Mouse (Mus musculus) liver, postnatal 0 days (tissue): ENCODE measurements around the gene Ifit3b. TPM values are rescaled to one million over a fixed set of nuclear protein-coding genes. Genes with fewer than 3 reads are reported as not detected.

Experiments
- ATAC-seq: fragments of 200-750 bp; cut with Nextera tagmentation; 2 replicates; pipeline ENCODE4 v1.8.0; 2017; ENCODE audit warnings: mild to moderate bottlenecking, moderate library complexity
- DNase-seq: peaks from one replicate; pipeline ENCODE4 v3.0.0-alpha.2; 2016
- H3K27ac ChIP-seq: fragments of 300-500 bp; sonication (generic); 2 replicates; pipeline ENCODE4 v1.5.1; 2014; ENCODE audit warnings: antibody characterized with exemption, moderate library complexity, mild to moderate bottlenecking, low read depth
- H3K27me3 ChIP-seq: fragments of 300-500 bp; sonication (generic); 2 replicates; pipeline ENCODE4 v1.6.1; 2014; ENCODE audit warnings: low read length, control low read depth, mixed read lengths; ENCODE audit not compliant: insufficient read depth
- H3K36me3 ChIP-seq: fragments of 300-500 bp; sonication (generic); replicated peaks from 2 replicates; pipeline ENCODE4 v1.6.1; 2014; ENCODE audit warnings: mild to moderate bottlenecking, control low read depth, low read length, moderate library complexity, mixed read lengths; ENCODE audit not compliant: insufficient read depth
- H3K4me1 ChIP-seq: fragments of 300-500 bp; sonication (generic); 2 replicates; pipeline ENCODE4 v1.6.1; 2014; ENCODE audit warnings: antibody characterized with exemption, mild to moderate bottlenecking, control low read depth; ENCODE audit not compliant: insufficient read depth
- H3K4me2 ChIP-seq: fragments of 300-500 bp; sonication (generic); 2 replicates; pipeline ENCODE4 v1.6.1; 2014; ENCODE audit warnings: low read depth, mild to moderate bottlenecking, low read length, moderate library complexity, mixed read lengths
- H3K4me3 ChIP-seq: fragments of 300-500 bp; sonication (generic); 2 replicates; pipeline ENCODE4 v1.5.1; 2014; ENCODE audit warnings: low read depth, low read length
- H3K9ac ChIP-seq: fragments of 300-500 bp; sonication (generic); replicated peaks from 2 replicates; pipeline ENCODE4 v1.6.1; 2014; ENCODE audit warnings: mild to moderate bottlenecking, moderate library complexity
- H3K9me3 ChIP-seq: fragments of 300-500 bp; sonication (generic); 2 replicates; pipeline ENCODE4 v1.6.1; 2016; ENCODE audit warnings: mild to moderate bottlenecking, control low read depth, low read length, mixed read lengths
- CTCF ChIP-seq: sonication (generic); IDR thresholded peaks from 2 replicates; pipeline ENCODE4 v1.5.1; 2016; ENCODE audit warnings: antibody characterized with exemption, low read depth
- EP300 ChIP-seq: IDR thresholded peaks from 2 replicates; pipeline ENCODE4 v1.6.1; 2016; ENCODE audit warnings: antibody characterized with exemption, low read depth, mild to moderate bottlenecking
- WGBS: fragments of 180-500 bp; shearing (Covaris S2); extraction: QIAGEN DNeasy Blood & Tissue Kit; methylation state at CpG from one replicate; pipeline ENCODE4 v1.1.7; 2014; ENCODE audit not compliant: insufficient replicate concordance; 5-methylcytosine and 5-hydroxymethylcytosine counted together
- polyA plus RNA-seq: library from polyadenylated mRNA; unstranded; fragments of >200 nt; fragmentation: Nextera tagmentation; extraction: Ambion mirVana; gene quantifications from 2 replicates; pipeline ENCODE4 v1.2.1, GENCODE M21; 2015

Gene Ifit3b
- polyA plus RNA-seq, 1 experiment from 2014 or later: 2.2 TPM

DNA sequence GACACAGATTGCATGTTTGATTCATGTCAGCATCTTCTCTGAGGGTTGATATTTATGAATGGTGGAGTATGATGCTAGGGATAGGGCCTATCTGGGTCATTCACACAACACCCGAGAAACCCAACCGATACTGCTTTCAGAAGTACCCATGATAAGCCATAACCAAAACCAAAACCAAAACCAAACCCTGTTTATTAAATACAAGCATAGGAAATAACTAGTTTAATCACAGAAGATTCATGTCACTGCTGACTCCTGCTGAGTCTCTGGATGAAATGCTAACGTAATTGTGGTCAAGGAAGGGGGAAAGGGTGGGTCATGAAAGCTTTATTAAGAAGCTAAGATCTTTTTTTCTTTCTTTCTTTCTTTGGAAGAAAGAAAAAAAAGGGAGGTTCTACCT lies 42.5 kb downstream of the Ifit3b start:
- H3K9ac ChIP-seq: no peak overlapping the region
- TF ChIP-seq EP300 (no peak), CTCF (no peak)
- H3K36me3 ChIP-seq: no peaks in the 10 kb centered on the region
- DNase-seq: no peak
- H3K4me3 ChIP-seq: no peak overlapping the region
- no peak overlapping the region for H3K4me2 ChIP-seq
- 70% methylated on average over 3 of the region's 3 CpGs for WGBS
- H3K4me1 ChIP-seq: peaks cover under 1% of the 10 kb centered on the region; the same call in 1 of the 2 replicates
- no peaks in the 10 kb centered on the region for H3K9me3 ChIP-seq
- no peak overlapping the region for H3K27ac ChIP-seq
- ATAC-seq: no peak
- no peaks in the 10 kb centered on the region for H3K27me3 ChIP-seq

DNA sequence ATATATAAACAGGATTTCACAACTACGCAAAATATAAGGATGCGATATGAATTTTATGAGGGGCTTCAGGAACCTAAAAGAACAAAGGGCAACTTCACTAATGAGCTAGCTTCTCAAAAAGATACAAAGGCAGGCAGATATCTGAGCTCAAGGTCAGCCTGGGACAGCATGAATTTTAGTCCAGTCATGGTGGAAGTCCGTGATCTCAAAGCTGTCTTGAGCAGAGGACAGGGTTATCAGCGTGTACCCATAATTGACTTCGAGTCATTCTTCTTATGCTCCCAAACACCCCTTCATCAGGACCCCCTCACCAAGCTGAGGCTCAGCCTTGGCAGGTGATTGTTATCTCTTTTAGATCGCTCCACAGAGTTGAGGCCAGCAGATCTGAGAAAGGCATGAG lies 43.2 kb downstream of the Ifit3b start:
- no peaks in the 10 kb centered on the region for H3K9me3 ChIP-seq
- H3K9ac ChIP-seq: no peak overlapping the region
- H3K4me2 ChIP-seq: no peak overlapping the region
- peaks cover 8% of the 10 kb centered on the region for H3K4me1 ChIP-seq
- no peak overlapping the region for H3K27ac ChIP-seq
- no peak for DNase-seq
- no peaks in the 10 kb centered on the region for H3K27me3 ChIP-seq
- no peak overlapping the region for H3K4me3 ChIP-seq
- 66% methylated on average over 6 of the region's 6 CpGs for WGBS
- TF ChIP-seq CTCF (no peak), EP300 (no peak)
- H3K36me3 ChIP-seq: no peaks in the 10 kb centered on the region
- ATAC-seq: no peak

DNA sequence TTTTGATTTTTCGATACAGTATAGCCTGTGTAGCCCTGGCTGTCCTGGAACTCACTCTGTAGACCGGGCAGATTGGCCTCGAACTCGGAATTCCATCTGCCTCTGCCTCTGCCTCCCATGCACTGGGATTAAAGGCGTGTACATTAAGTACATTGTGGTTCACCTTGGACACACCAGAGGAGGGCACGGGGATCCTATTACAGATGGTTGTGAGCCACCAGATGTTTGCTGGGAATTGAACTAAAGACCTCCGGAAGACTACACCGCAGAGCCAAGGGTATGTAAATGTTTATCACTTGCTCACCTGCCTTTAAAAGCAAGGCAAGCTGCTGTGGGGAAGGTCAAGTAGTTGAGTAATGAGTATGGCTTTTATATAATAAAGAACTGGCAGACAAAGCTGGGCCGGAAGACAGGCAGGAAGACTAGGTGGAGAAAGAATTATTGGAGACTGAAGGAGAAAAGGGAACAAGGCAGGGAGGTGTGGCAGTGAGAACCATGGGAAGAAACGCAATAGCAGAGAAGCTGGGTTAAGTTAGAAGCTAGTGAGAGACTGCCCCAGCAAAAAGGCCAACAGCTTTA lies 47.5 kb downstream of the Ifit3b start:
- WGBS: 83% methylated on average over 10 of the region's 10 CpGs
- Histone ChIP-seq H3K27ac (peak overlapping the region; percentile 95; the same call in 1 of the 2 replicates), H3K36me3 (no peaks in the 10 kb centered on the region), H3K9ac (no peak overlapping the region), H3K4me1 (peaks cover 26% of the 10 kb centered on the region), H3K9me3 (no peaks in the 10 kb centered on the region), H3K4me3 (no peak overlapping the region), H3K4me2 (no peak overlapping the region), H3K27me3 (no peaks in the 10 kb centered on the region)
- TF ChIP-seq EP300 (no peak), CTCF (no peak)
- ATAC-seq: no peak
- no peak for DNase-seq

DNA sequence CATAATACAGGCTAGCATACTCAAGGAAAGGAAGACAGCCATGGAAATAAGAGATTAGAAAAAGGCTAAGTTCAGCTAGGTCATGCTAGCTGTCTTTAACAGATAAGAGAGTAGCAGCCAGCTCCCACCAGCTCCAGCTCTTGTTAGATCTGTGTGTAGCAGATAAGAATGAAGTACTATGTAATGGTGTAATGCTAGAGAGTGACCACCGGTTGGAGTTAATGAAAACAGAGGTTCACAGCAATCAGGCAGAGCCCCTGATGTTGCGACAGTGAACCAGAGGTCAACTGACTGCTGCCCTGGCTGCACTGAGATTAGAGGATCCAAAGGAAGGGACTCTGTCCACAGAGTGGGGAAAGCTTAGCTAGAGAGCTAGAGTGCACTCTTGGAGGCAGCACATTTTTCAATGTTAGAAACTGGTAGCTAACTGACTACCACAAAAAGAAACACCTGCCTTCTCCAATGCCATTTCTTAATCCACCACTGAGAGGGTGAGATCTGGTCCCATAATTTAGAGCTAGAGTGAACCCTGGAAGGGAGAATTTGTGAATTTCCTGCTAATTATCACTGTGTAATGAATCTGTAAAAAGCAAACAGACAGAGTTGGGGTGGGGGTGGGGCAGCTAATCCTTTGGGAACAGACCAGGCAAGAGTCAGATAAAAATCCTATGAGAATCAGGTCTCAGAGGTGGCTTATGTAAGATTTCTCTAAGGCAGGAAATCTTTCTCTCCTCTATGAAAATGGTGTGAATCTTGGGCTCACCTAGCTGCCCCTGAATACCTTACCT lies 48.9 kb downstream of the Ifit3b start:
- Histone ChIP-seq H3K27me3 (no peaks in the 10 kb centered on the region), H3K36me3 (no peaks in the 10 kb centered on the region), H3K4me3 (no peak overlapping the region), H3K9me3 (no peaks in the 10 kb centered on the region), H3K9ac (0 out of 2 replicates have a peak overlapping the region, but pooled peaks have one; percentile 32), H3K27ac (peak overlapping the region; percentile 95), H3K4me2 (peak overlapping the region; percentile 53), H3K4me1 (peaks cover 26% of the 10 kb centered on the region)
- TF ChIP-seq EP300 (peak; percentile 99), CTCF (peak; percentile 54)
- DNase-seq (peak; percentile 63), ATAC-seq (peak; percentile 99)
- 13% methylated on average over 2 of the region's 2 CpGs for WGBS

DNA sequence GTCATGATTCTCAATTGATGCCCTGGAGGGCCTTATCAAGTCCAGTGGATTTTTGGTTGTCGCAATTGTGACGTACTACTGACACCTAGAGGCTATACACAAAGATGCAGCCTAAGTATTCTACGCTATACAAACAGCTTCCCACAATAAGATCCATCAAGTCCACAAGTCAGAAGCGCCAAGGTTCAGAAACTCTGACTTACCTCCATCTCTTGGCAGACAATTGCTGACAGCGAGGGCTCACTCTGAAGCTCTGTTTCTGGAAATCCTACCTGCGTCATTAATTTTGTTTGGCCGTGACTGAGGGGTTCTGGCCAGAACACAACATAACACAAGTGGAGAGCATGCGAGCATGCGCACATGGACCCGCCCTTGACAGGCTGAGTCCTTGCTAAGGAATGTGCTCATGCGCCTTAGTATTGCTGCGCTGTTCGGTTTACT lies 54.3 kb downstream of the Ifit3b start:
- H3K27me3 ChIP-seq: no peaks in the 10 kb centered on the region
- H3K9ac ChIP-seq: no peak overlapping the region
- no peak overlapping the region for H3K27ac ChIP-seq
- peaks cover 7% of the 10 kb centered on the region for H3K4me1 ChIP-seq
- H3K4me3 ChIP-seq: peak overlapping the region; percentile 33
- WGBS: 15% methylated on average over 13 of the region's 13 CpGs
- no peaks in the 10 kb centered on the region for H3K9me3 ChIP-seq
- DNase-seq: peak; percentile 72
- H3K36me3 ChIP-seq: no peaks in the 10 kb centered on the region
- H3K4me2 ChIP-seq: peak overlapping the region; percentile 63
- peak; percentile 89 for ATAC-seq
- TF ChIP-seq EP300 (no peak), CTCF (peak; percentile 91)

DNA sequence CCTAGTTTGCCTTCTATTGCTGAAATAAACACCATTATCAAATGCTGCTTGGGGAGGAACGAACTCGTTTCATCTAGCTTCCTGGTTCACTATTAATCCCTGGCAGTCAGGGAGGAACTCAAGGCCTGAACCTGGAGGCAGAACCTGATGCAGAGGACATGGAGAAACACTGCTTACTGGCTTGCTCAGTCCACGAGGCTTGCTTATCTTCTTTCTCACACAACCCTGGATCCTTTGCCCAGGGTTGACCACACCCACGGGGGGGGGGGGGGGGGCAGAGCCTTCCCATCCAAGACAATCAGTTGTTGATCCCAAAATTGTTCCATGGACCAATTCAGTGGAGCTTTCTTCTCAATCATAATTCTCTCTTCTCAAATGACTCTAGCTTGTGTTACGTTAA lies 55.0 kb downstream of the Ifit3b start:
- ATAC-seq: peak; percentile 66
- H3K9ac ChIP-seq: no peak overlapping the region
- H3K9me3 ChIP-seq: no peaks in the 10 kb centered on the region
- peaks cover 3% of the 10 kb centered on the region; the same call in 1 of the 2 replicates for H3K4me1 ChIP-seq
- no peaks in the 10 kb centered on the region for H3K36me3 ChIP-seq
- H3K4me2 ChIP-seq: peak overlapping the region; percentile 63; the same call in 1 of the 2 replicates
- H3K4me3 ChIP-seq: no peak overlapping the region
- DNase-seq: peak; percentile 34
- no peaks in the 10 kb centered on the region for H3K27me3 ChIP-seq
- H3K27ac ChIP-seq: no peak overlapping the region
- TF ChIP-seq CTCF (no peak), EP300 (no peak)
- WGBS: 40% methylated on average over 5 of the region's 5 CpGs

Other genes starting within 250 kb of the Ifit3b start
- gene Ch25h, start 132.8 kb upstream of the Ifit3b start, polyA plus RNA-seq: 0.07 TPM in 1 of 2 replicates, not detected in the other
- gene Lipa, start 80.5 kb upstream of the Ifit3b start, polyA plus RNA-seq: 139 and 144 TPM in 2 replicates
- gene Ifit2, start 57.3 kb upstream of the Ifit3b start, polyA plus RNA-seq: 3.5 and 3.7 TPM in 2 replicates
- gene Ifit3, start 24.4 kb upstream of the Ifit3b start, polyA plus RNA-seq: 10.1 and 11.7 TPM in 2 replicates
- 0.75 TPM in 2 replicates for gene Ifit1bl1, start 6.0 kb upstream of the Ifit3b start, polyA plus RNA-seq
- 0.12 and 0.15 TPM in 2 replicates for gene Ifit1bl2, start 32.8 kb downstream of the Ifit3b start, polyA plus RNA-seq
- gene Ifit1, start 32.9 kb downstream of the Ifit3b start, polyA plus RNA-seq: 6.6 and 8.4 TPM in 2 replicates
- 17.1 and 22.6 TPM in 2 replicates for gene Slc16a12, start 139.3 kb downstream of the Ifit3b start, polyA plus RNA-seq